Mouse (Mus musculus) limb, embryonic 12.5 days (tissue): ENCODE data around the gene Actn1. TPM values are rescaled to one million over a fixed set of nuclear protein-coding genes. Genes with fewer than 3 reads are reported as not detected.

Source experiments
- ATAC-seq: fragments of 200-750 bp; cut with Nextera tagmentation; 2 replicates; pipeline ENCODE4 v1.8.0; 2017; ENCODE audit warnings: low read depth, moderate TSS enrichment; ENCODE audit not compliant: insufficient number of reproducible peaks, insufficient read depth, low FRiP score, low TSS enrichment
- H3K27ac ChIP-seq: fragments of 300-500 bp; sonication (generic); 2 replicates; pipeline ENCODE4 v1.5.1; 2016; ENCODE audit warnings: mild to moderate bottlenecking, moderate library complexity
- H3K27me3 ChIP-seq: fragments of 300-500 bp; sonication (generic); 2 replicates; pipeline ENCODE4 v1.6.1; 2016; ENCODE audit warnings: mild to moderate bottlenecking, moderate library complexity
- H3K36me3 ChIP-seq: fragments of 300-500 bp; sonication (generic); 2 replicates; pipeline ENCODE4 v1.6.1; 2016; ENCODE audit warnings: mild to moderate bottlenecking, moderate library complexity
- H3K4me1 ChIP-seq: fragments of 300-500 bp; sonication (generic); replicated peaks from 2 replicates; pipeline ENCODE4 v1.6.1; 2016
- H3K4me2 ChIP-seq: fragments of 300-500 bp; sonication (generic); 2 replicates; pipeline ENCODE4 v1.6.1; 2016; ENCODE audit warnings: mild to moderate bottlenecking, moderate library complexity
- H3K4me3 ChIP-seq: fragments of 300-500 bp; sonication (generic); replicated peaks from 2 replicates; pipeline ENCODE4 v1.5.1; 2016; ENCODE audit warnings: mild to moderate bottlenecking
- H3K9ac ChIP-seq: fragments of 300-500 bp; sonication (generic); replicated peaks from 2 replicates; pipeline ENCODE4 v1.6.1; 2016; ENCODE audit warnings: mild to moderate bottlenecking, moderate library complexity
- H3K9me3 ChIP-seq: fragments of 300-500 bp; sonication (generic); 2 replicates; pipeline ENCODE4 v1.6.1; 2016; ENCODE audit warnings: mild to moderate bottlenecking, moderate library complexity
- WGBS: fragments of 180-500 bp; shearing (Covaris S2); methylation state at CpG from one replicate; pipeline ENCODE4 v1.1.7; 2016; 5-methylcytosine and 5-hydroxymethylcytosine counted together
- polyA plus RNA-seq: library from polyadenylated mRNA; unstranded; fragments of >200 nt; fragmentation: Nextera tagmentation; extraction: Ambion mirVana; gene quantifications from 2 replicates; pipeline ENCODE4 v1.2.1, GENCODE M21; 2016

Actn1 gene
- polyA plus RNA-seq, 1 experiment from 2014 or later: 42.0 TPM

DNA sequence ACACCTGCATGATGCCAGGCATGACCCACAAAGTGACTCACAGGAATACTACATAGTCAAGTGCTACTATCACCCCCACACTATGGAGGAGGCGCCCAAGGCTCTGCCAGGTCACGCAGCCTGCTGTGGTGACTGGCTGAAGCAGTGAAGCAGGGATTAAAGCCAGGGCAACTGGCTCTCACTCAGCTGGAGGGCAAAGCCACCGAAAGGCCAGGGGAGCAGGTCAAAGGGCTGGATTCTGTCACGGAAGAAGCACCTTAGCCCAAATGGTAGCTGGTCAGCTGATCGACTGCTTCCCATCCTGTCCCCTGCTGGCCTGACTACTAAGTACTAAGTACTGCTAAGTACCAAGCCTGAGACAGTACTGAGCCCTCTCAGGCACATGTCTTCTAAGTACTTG lies 76.1 kb downstream of the Actn1 start:
- 84% methylated on average over 5 of the region's 5 CpGs for WGBS

DNA sequence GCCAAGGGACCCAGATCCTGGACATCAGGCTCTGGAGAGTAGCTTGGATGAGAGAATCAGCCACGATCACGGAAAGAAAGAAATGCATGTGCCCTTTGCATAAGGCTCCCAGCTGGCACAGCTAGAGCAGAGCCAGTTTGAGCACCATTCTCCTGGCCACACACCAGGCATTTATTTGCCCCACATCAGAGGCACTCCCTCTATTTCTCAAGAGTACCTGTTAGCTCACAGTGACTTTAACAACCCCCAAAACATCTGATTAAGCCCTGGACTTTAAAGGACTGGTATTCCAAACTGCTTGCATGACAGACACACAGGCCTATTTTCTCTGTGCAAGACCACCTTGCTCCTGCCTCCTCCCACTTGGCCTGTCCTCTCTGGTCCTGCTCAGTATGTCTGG lies 78.3 kb downstream of the Actn1 start:
- Histone ChIP-seq H3K9ac (no peak overlapping the region), H3K4me1 (no peaks in the 10 kb centered on the region), H3K36me3 (peaks cover 94% of the 10 kb centered on the region), H3K4me3 (no peak overlapping the region), H3K4me2 (no peak overlapping the region), H3K27ac (no peak overlapping the region), H3K27me3 (no peaks in the 10 kb centered on the region), H3K9me3 (no peaks in the 10 kb centered on the region)
- ATAC-seq: no peak
- 92% methylated on average over 2 of the region's 2 CpGs for WGBS

More for the DNA sequence above, 76.1 kb downstream of the Actn1 start:
- Histone ChIP-seq H3K4me1 (no peaks in the 10 kb centered on the region), H3K27me3 (no peaks in the 10 kb centered on the region), H3K4me3 (no peak overlapping the region), H3K36me3 (peaks cover 94% of the 10 kb centered on the region), H3K27ac (no peak overlapping the region), H3K9me3 (no peaks in the 10 kb centered on the region), H3K9ac (no peak overlapping the region), H3K4me2 (no peak overlapping the region)
- ATAC-seq: no peak

DNA sequence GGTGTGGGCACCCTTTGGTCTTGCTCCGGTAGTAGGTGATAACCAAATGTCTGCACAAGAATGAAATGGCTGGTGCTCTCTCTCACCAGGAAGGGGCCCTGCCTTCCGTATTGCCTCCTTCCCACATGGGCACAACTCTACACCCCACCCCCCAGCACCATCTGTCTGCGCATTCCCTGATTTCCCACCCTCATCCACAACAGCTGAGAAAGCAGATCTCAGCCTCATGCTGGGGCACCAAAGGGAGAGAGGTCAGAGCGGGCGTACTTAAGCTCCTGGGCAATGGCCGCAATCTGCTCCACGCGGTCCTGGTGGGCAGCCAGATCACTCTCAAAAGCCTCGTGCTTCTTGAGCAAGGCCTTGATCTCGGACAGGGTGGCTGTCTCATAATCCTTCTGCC lies 82.1 kb downstream of the Actn1 start:
- peaks cover 95% of the 10 kb centered on the region for H3K36me3 ChIP-seq
- no peak overlapping the region for H3K9ac ChIP-seq
- 86% methylated on average over 10 of the region's 10 CpGs for WGBS

DNA sequence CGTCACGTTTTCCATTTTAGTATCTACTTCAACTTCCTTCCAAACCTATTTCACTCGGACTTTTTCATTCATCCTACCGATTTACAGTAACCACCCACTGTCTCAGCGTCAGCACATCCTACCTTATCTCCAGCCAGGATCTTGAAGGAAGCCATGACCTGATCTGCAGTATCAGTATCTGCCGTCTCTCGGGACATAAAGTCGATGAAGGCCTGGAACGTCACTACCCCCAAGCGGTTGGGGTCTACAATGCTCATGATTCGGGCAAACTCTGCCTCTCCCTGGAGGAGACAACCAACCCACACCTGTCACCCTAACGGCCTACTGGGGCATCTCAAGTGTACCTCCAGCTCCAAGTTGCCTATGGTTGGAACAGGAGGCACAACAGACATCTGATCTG lies 91.4 kb downstream of the Actn1 start:
- H3K9me3 ChIP-seq: no peaks in the 10 kb centered on the region
- ATAC-seq: no peak
- whole genome bisulfite sequencing: 69% methylated on average over 12 of the region's 12 CpGs
- no peak overlapping the region for H3K9ac ChIP-seq
- no peaks in the 10 kb centered on the region for H3K27me3 ChIP-seq
- peak overlapping the region; percentile 45 for H3K4me2 ChIP-seq
- peaks cover 70% of the 10 kb centered on the region for H3K36me3 ChIP-seq
- no peak overlapping the region for H3K27ac ChIP-seq
- H3K4me1 ChIP-seq: peaks cover 14% of the 10 kb centered on the region
- no peak overlapping the region for H3K4me3 ChIP-seq

More for the DNA sequence above, 82.1 kb downstream of the Actn1 start:
- Histone ChIP-seq H3K4me3 (no peak overlapping the region), H3K9me3 (no peaks in the 10 kb centered on the region), H3K27me3 (no peaks in the 10 kb centered on the region), H3K4me1 (no peaks in the 10 kb centered on the region), H3K4me2 (no peak overlapping the region), H3K27ac (no peak overlapping the region)
- ATAC-seq: no peak

DNA sequence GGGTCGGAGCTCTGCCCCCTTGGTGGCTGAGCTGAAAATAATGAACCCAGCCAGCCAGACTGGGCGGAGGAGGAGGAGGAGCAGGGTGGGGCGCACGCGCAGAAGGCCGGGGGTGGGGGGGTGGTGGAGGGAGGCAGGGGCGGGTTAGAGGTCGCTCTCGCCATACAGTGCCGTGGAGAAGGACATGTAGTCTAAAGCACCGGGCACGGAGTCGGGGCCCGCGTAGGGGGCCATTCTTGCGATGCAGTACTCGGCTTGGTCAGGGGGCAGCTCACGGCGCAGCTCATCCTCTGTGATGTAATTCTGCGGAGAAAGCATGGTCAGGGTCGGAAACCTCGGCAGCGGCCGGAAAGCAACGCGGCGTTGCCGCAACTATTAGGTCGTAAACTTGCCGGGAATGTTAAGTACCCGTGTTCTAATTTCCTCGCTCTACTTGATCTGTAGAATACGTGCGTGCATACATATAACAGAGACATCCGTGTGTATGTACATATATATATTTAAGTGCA lies 91.9 kb downstream of the Actn1 start:
- Histone ChIP-seq H3K27ac (peak overlapping the region; percentile 83; the same call in 1 of the 2 replicates), H3K4me1 (peaks cover 14% of the 10 kb centered on the region), H3K27me3 (no peaks in the 10 kb centered on the region), H3K4me3 (peak overlapping the region; percentile 61), H3K9ac (peak overlapping the region; percentile 65), H3K9me3 (no peaks in the 10 kb centered on the region), H3K4me2 (peak overlapping the region; percentile 45), H3K36me3 (peaks cover 65% of the 10 kb centered on the region)
- ATAC-seq: peak; percentile 81
- WGBS: 23% methylated on average over 35 of the region's 35 CpGs

DNA sequence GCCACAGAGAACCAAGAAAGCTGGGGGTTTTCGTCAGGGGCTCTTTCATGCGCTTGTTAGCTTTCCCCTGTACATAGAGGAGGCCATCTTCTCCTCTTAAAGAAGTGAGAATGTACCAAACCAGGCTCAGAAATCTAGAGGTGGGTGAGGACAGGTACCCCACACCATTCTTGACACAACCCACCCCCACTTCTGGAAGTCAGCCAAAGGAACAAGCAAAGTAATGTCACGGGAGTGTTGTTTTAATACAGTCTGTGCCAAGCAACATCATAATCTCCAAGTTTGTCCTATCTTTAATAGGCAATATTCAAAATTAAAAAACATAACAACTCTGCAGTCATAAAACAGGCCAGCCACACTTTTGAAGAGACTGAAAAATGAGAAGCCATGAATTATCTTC lies 92.8 kb downstream of the Actn1 start:
- no peak overlapping the region for H3K4me2 ChIP-seq
- no peaks in the 10 kb centered on the region for H3K27me3 ChIP-seq
- peaks cover 56% of the 10 kb centered on the region for H3K36me3 ChIP-seq
- H3K4me1 ChIP-seq: peaks cover 14% of the 10 kb centered on the region
- H3K9ac ChIP-seq: no peak overlapping the region
- H3K9me3 ChIP-seq: no peaks in the 10 kb centered on the region
- no peak overlapping the region for H3K4me3 ChIP-seq
- H3K27ac ChIP-seq: no peak overlapping the region
- no peak for ATAC-seq
- 93% methylated on average over 3 of the region's 3 CpGs for WGBS

DNA sequence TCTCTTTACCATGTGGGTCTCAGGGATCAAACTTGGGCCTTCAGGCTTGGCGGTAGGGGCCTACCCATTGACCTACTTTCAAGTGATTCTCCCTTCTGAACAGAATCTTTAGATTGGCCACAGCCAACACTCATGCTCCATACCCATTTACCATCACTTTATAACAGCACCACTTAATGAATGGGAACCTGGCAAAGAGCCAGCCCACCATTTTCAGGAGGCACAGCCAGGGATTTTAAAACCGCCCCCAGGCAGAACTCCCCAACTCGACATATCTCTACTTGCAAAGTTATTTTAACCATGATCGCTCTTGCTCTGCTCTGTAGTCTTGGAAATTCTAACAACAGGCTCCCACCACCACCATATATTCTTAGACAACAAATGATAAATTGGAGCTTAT lies 93.5 kb downstream of the Actn1 start:
- Histone ChIP-seq H3K9ac (no peak overlapping the region), H3K4me1 (peaks cover 14% of the 10 kb centered on the region), H3K36me3 (peaks cover 51% of the 10 kb centered on the region), H3K27me3 (no peaks in the 10 kb centered on the region), H3K27ac (no peak overlapping the region), H3K9me3 (no peaks in the 10 kb centered on the region), H3K4me3 (no peak overlapping the region), H3K4me2 (no peak overlapping the region)
- no peak for ATAC-seq
- 76% methylated on average over 4 of the region's 4 CpGs for WGBS

DNA sequence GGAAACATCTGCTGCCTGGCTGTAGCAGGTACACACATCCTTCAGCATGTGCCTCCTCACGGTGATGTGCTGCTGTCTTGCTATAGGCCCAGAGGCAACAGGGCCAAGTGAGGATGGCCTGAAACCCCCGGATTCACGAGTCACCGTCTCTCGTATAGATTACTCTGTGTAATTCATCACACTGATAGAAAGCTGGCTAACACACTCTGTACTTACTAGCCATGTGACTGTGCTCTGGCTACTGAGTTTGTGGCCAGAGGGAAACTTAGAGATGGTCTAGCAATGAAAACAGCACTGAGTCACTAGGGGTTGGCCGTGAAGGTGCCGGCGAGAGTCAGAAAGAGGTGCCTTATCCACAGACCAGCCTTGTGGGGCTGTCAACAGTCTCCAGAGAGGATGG lies 95.6 kb downstream of the Actn1 start:
- Histone ChIP-seq H3K27me3 (no peaks in the 10 kb centered on the region), H3K9me3 (no peaks in the 10 kb centered on the region), H3K36me3 (peaks cover 29% of the 10 kb centered on the region), H3K4me3 (no peak overlapping the region), H3K9ac (no peak overlapping the region), H3K4me1 (peaks cover 14% of the 10 kb centered on the region), H3K4me2 (no peak overlapping the region), H3K27ac (no peak overlapping the region)
- ATAC-seq: no peak
- WGBS: 94% methylated on average over 8 of the region's 8 CpGs

DNA sequence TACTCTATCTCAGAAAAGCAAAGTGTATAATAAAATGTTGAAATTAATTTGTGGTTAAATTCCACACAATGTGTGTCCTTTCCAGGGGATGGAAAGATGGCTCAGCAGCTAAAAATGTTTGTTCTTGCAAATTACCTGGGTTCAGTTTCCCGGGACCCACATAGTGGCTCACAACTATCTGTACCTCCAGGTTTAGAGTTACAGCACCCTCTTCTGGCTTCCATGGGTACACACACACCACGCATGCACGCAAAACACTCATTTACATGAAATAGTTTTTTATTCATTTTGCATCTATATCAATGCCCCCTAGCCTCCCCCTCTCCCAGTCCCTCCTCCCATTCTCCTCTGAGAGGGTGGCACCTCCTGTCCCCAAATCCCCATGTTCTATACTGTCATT lies 97.7 kb downstream of the Actn1 start:
- Histone ChIP-seq H3K9ac (no peak overlapping the region), H3K4me2 (no peak overlapping the region), H3K4me3 (no peak overlapping the region), H3K36me3 (peaks cover 22% of the 10 kb centered on the region), H3K27me3 (no peaks in the 10 kb centered on the region), H3K4me1 (peaks cover 8% of the 10 kb centered on the region; the same call in 1 of the 2 replicates), H3K27ac (no peak overlapping the region), H3K9me3 (no peaks in the 10 kb centered on the region)
- no peak for ATAC-seq
- WGBS: 79% methylated on average over 3 of the region's 3 CpGs

DNA sequence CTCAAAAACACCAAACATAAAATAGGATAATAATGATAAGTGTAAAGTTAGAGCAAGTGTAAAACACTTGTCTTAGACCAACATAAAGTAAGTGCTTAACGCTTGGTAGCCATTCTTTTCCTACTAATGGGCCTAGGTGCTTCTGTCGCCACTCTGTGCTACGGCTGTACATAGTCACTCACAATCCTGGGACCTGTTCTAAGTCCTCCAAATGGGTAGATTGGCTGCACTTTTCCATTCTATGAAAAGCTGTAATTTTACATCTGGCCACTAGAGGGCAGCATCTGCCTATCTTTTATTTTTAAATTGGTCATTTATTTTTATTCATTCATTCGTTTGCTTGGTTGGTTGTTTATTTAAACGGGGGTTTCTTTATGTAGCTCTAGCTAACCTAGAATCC lies 102.5 kb downstream of the Actn1 start:
- H3K4me2 ChIP-seq: no peak overlapping the region
- H3K9ac ChIP-seq: no peak overlapping the region
- H3K4me3 ChIP-seq: no peak overlapping the region
- no peaks in the 10 kb centered on the region for H3K4me1 ChIP-seq
- H3K27me3 ChIP-seq: no peaks in the 10 kb centered on the region
- H3K36me3 ChIP-seq: no peaks in the 10 kb centered on the region
- no peak overlapping the region for H3K27ac ChIP-seq
- ATAC-seq: no peak
- no peaks in the 10 kb centered on the region for H3K9me3 ChIP-seq
- 15% methylated on average over 5 of the region's 5 CpGs for WGBS

DNA sequence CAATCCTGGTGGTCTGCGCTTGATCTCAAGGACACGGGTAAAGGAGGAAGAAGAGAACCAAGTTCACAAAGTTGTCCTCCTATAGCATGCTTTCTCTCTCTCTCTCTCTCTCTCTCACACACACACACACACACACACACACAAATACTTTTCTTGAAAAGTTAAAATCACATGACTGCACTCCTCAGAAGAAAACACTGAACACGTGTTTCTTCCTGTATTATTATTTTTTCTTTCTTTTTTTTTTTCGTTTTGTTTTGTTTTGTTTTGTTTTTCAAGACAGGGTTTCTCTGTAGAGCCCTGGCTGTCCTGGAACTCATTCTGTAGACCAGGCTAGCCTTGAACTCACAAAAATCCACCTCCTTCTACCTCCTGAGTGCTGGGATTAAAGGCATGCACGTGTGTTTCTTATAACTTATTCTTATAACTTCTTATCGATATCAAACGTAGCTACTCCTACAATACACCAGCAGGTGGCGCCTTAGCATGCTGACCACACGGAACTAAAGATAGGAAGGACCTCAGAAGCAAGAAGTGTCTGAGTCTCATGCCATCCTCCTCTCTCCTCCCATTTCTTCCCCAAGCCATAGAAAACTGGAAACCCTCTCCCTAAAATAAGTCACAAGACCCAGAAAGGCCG lies 106.4 kb downstream of the Actn1 start:
- Histone ChIP-seq H3K9ac (no peak overlapping the region), H3K9me3 (peaks cover 7% of the 10 kb centered on the region; the same call in 1 of the 2 replicates), H3K4me3 (no peak overlapping the region), H3K27me3 (no peaks in the 10 kb centered on the region), H3K4me1 (no peaks in the 10 kb centered on the region; the same call in 1 of the 2 replicates), H3K27ac (no peak overlapping the region), H3K36me3 (no peaks in the 10 kb centered on the region), H3K4me2 (no peak overlapping the region)
- no peak for ATAC-seq
- 42% methylated on average over 10 of the region's 10 CpGs for WGBS

DNA sequence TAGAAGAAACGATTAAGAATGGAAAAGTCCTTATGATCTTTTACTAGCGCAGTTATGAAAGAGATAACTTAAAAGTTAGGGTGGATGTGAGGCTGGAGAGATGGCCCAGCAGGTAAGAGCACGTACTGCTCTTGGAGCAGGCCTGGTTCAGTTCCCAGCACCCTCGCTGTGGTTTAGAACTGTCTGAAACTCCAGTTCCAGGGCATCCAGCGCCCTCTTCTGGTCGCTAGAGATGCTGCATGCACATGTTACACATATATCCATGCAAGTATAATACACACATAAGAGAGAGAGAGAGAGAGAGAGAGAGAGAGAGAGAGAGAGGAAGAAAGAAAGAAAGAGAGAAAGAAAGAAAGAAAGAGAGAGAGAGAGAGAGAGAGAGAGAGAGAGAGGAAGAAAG lies 107.1 kb downstream of the Actn1 start:
- H3K4me1 ChIP-seq: no peaks in the 10 kb centered on the region; the same call in 1 of the 2 replicates
- no peak overlapping the region for H3K4me3 ChIP-seq
- no peaks in the 10 kb centered on the region for H3K36me3 ChIP-seq
- H3K9ac ChIP-seq: no peak overlapping the region
- no peak overlapping the region for H3K27ac ChIP-seq
- WGBS: 79% methylated on average over 6 of the region's 6 CpGs
- no peak overlapping the region for H3K4me2 ChIP-seq
- peaks cover 7% of the 10 kb centered on the region; the same call in 1 of the 2 replicates for H3K9me3 ChIP-seq
- no peaks in the 10 kb centered on the region for H3K27me3 ChIP-seq
- ATAC-seq: no peak
